Mouse (Mus musculus) monocyte, adult 5-6 weeks (primary cell): Measurements from ENCODE around the gene Cmtm2b. TPM values are rescaled to one million over a fixed set of nuclear protein-coding genes. Genes with fewer than 3 reads are reported as not detected.
A peak's percentile ranks its signal among the peaks of the same experiment; 100 is the strongest.
"Not testable (repeated sequence)": the region's sequence is repeated elsewhere in the genome, so short reads cannot be mapped to it uniquely, and the experiment has no call there.

Source experiments
- ATAC-seq: fragments of 153-309, 156-312 bp; replicated peaks from 2 replicates; pipeline ENCODE4 v1.8.0; 2017; ENCODE audit warnings: mild to moderate bottlenecking; ENCODE audit not compliant: low TSS enrichment, insufficient number of reproducible peaks, severe bottlenecking, poor library complexity, low FRiP score
- total RNA-seq: library from RNA; stranded (forward); fragments of 200-1000, 200-491, 200-594 nt; gene quantifications from 3 replicates; pipeline ENCODE4 v1.2.3, GENCODE M21; 2017

The Cmtm2b gene
- total RNA-seq, result 2.6 TPM in 1 of 3 replicates, not detected in the others

- not testable (repeated sequence) for ATAC-seq
These were observed at the start of gene Cmtm2b for GRCm38 (mm10) chr8:104321930-104322329. TSS of gene Cmtm2b (plus strand) at chr8:104322230.

- not testable (repeated sequence) for ATAC-seq
These were observed 28.9 kb upstream of the Cmtm2b start, which contains the start of gene Cmtm2a for GRCm38 (mm10) chr8:104293081-104293480. TSS of gene Cmtm2a (minus strand) at chr8:104293181.

GRCm38 (mm10) chr8:104294396-104294795, 27.6 kb upstream of the Cmtm2b start:
- ATAC-seq, result no peak

- not testable (repeated sequence) for ATAC-seq
These were observed 20.5 kb upstream of the Cmtm2b start for GRCm38 (mm10) chr8:104301577-104301976.

- not testable (repeated sequence) for ATAC-seq
These were observed 19.5 kb upstream of the Cmtm2b start for GRCm38 (mm10) chr8:104302536-104302935.

- ATAC-seq, result no peak
These were observed 17.1 kb upstream of the Cmtm2b start for GRCm38 (mm10) chr8:104304962-104305361.

GRCm38 (mm10) chr8:104308341-104308740, 13.7 kb upstream of the Cmtm2b start:
- ATAC-seq, result not testable (repeated sequence)

- not testable (repeated sequence) for ATAC-seq
These were observed 12.4 kb upstream of the Cmtm2b start, which contains the start of the genes Gm45711 and Cmtm1 for GRCm38 (mm10) chr8:104309441-104310155. TSS of gene Gm45711 (minus strand) at chr8:104310081. TSS of gene Cmtm1 (minus strand) at chr8:104310145.

- ATAC-seq, result not testable (repeated sequence)
These were observed 10.0 kb upstream of the Cmtm2b start for GRCm38 (mm10) chr8:104312023-104312422.

GRCm38 (mm10) chr8:104313311-104313710, 8.7 kb upstream of the Cmtm2b start:
- ATAC-seq, result no peak

GRCm38 (mm10) chr8:104321267-104321666, 763 bp upstream of the Cmtm2b start, which contains the start of gene Gm11020:
TSS of gene Gm11020 (plus strand) at chr8:104321567.
- ATAC-seq, result not testable (repeated sequence)

- no peak for ATAC-seq
These were observed 10.9 kb downstream of the Cmtm2b start for GRCm38 (mm10) chr8:104332665-104333631.

- ATAC-seq, result peak; percentile 69
These were observed 11.8 kb downstream of the Cmtm2b start for GRCm38 (mm10) chr8:104333786-104334185.

GRCm38 (mm10) chr8:104334196-104334595, 12.2 kb downstream of the Cmtm2b start:
- no peak for ATAC-seq

GRCm38 (mm10) chr8:104336806-104337205, 14.8 kb downstream of the Cmtm2b start:
- no peak for ATAC-seq

- no peak for ATAC-seq
These were observed 15.9 kb downstream of the Cmtm2b start for GRCm38 (mm10) chr8:104337890-104338289.

- ATAC-seq, result no peak
These were observed 17.4 kb downstream of the Cmtm2b start, which contains the start of gene Cmtm3 for GRCm38 (mm10) chr8:104339229-104339982. TSS of gene Cmtm3 (plus strand) at chr8:104339410.

GRCm38 (mm10) chr8:104339983-104340232, 17.9 kb downstream of the Cmtm2b start:
- no peak for ATAC-seq
